Mouse (Mus musculus) cortical plate, adult 2 months (tissue): ENCODE results near the gene Mtf1. TPM values are rescaled to one million over a fixed set of nuclear protein-coding genes. Genes with fewer than 3 reads are reported as not detected.

Experiments used
- H3K27ac ChIP-seq: fragments of 200-500 bp; 2 replicates; pipeline ENCODE4 v1.5.1; 2012; ENCODE audit warnings: low read length, control low read depth, inconsistent platforms; ENCODE audit not compliant: insufficient read depth
- H3K4me1 ChIP-seq: fragments of 200-500 bp; 2 replicates; pipeline ENCODE4 v1.6.1; 2011; ENCODE audit warnings: low read length; ENCODE audit not compliant: control insufficient read depth, insufficient read depth
- H3K4me3 ChIP-seq: fragments of 200-500 bp; 2 replicates; pipeline ENCODE4 v1.5.1; 2011; ENCODE audit warnings: mild to moderate bottlenecking, low read length, control low read depth; ENCODE audit not compliant: insufficient read depth
- CTCF ChIP-seq: fragments of 200-500 bp; IDR thresholded peaks from 2 replicates; pipeline ENCODE4 v1.5.1; 2011; ENCODE audit warnings: mild to moderate bottlenecking, control low read depth, low read length; ENCODE audit not compliant: insufficient read depth; ENCODE audit errors: extremely low read depth
- POLR2A ChIP-seq: fragments of 200-500 bp; IDR thresholded peaks from 2 replicates; pipeline ENCODE4 v1.6.1; 2011; ENCODE audit warnings: mild to moderate bottlenecking, low read length, control low read depth; ENCODE audit not compliant: insufficient read depth; ENCODE audit errors: extremely low read depth
- polyA plus RNA-seq: library from polyadenylated mRNA; depleted of rRNA; stranded (reverse); fragments of >200 nt; gene quantifications from 2 replicates; pipeline ENCODE4 v1.2.3, GENCODE M21; 2012

Mtf1 gene
- polyA plus RNA-seq, 1 experiment = 13.2 TPM

GRCm38 (mm10) chr4:124817803-124818202 is 15.9 kb downstream of the Mtf1 start:
- TF ChIP-seq POLR2A (no peak), CTCF (no peak)

GRCm38 (mm10) chr4:124818832-124819231 is 16.9 kb downstream of the Mtf1 start:
- Histone ChIP-seq H3K4me1 (no peaks in the 10 kb centered on the region), H3K4me3 (no peak overlapping the region), H3K27ac (no peak overlapping the region)
- no peak for TF ChIP-seq POLR2A
- TF ChIP-seq CTCF = no peak

More at GRCm38 (mm10) chr4:124817803-124818202, 15.9 kb downstream of the Mtf1 start:
- Histone ChIP-seq H3K4me3 (no peak overlapping the region), H3K4me1 (0 out of 2 replicates have a peak, but pooled peaks cover 1% of the 10 kb centered on the region), H3K27ac (no peak overlapping the region)

- TF ChIP-seq CTCF (no peak), POLR2A (no peak)
- no peak overlapping the region for H3K4me3 ChIP-seq
- H3K4me1 ChIP-seq = no peaks in the 10 kb centered on the region
- H3K27ac ChIP-seq = no peak overlapping the region
Measured at GRCm38 (mm10) chr4:124824967-124825366, 23.1 kb downstream of the Mtf1 start.

GRCm38 (mm10) chr4:124825371-124825965 is 23.6 kb downstream of the Mtf1 start:
- no peaks in the 10 kb centered on the region for H3K4me1 ChIP-seq
- no peak overlapping the region for H3K27ac ChIP-seq
- H3K4me3 ChIP-seq = no peak overlapping the region
- no peak for TF ChIP-seq CTCF
- TF ChIP-seq POLR2A = no peak

GRCm38 (mm10) chr4:124829671-124830070 is 27.8 kb downstream of the Mtf1 start:
- Histone ChIP-seq H3K4me3 (no peak overlapping the region), H3K4me1 (no peaks in the 10 kb centered on the region), H3K27ac (no peak overlapping the region)
- no peak for TF ChIP-seq POLR2A
- no peak for TF ChIP-seq CTCF

- no peak overlapping the region for H3K4me3 ChIP-seq
- no peak overlapping the region for H3K27ac ChIP-seq
- TF ChIP-seq CTCF (no peak), POLR2A (no peak)
- H3K4me1 ChIP-seq = no peaks in the 10 kb centered on the region
Measured at GRCm38 (mm10) chr4:124832796-124833195, 30.9 kb downstream of the Mtf1 start.

- Histone ChIP-seq H3K4me3 (no peak overlapping the region), H3K27ac (no peak overlapping the region), H3K4me1 (no peaks in the 10 kb centered on the region)
- TF ChIP-seq POLR2A (no peak), CTCF (no peak)
Measured at GRCm38 (mm10) chr4:124838035-124838700, 36.3 kb downstream of the Mtf1 start.

GRCm38 (mm10) chr4:124840998-124841397 is 39.1 kb downstream of the Mtf1 start:
- Histone ChIP-seq H3K4me1 (no peaks in the 10 kb centered on the region), H3K4me3 (no peak overlapping the region), H3K27ac (no peak overlapping the region)
- TF ChIP-seq CTCF (no peak), POLR2A (no peak)

GRCm38 (mm10) chr4:124843493-124843892 is 41.6 kb downstream of the Mtf1 start:
- Histone ChIP-seq H3K27ac (no peak overlapping the region), H3K4me3 (no peak overlapping the region), H3K4me1 (no peaks in the 10 kb centered on the region; the same call in 1 of the 2 replicates)
- TF ChIP-seq POLR2A (no peak), CTCF (peak; percentile 66)

- no peak overlapping the region for H3K4me3 ChIP-seq
- no peak for TF ChIP-seq POLR2A
- TF ChIP-seq CTCF = peak; percentile 70
- no peak overlapping the region for H3K27ac ChIP-seq
- no peaks in the 10 kb centered on the region; the same call in 1 of the 2 replicates for H3K4me1 ChIP-seq
Measured at GRCm38 (mm10) chr4:124847573-124847972, 45.7 kb downstream of the Mtf1 start.
